Mouse (Mus musculus) cerebellum, adult 9-10 months (tissue): ENCODE measurements at regions not wholly inside any gene's neighbourhood (a gene's known extent, or its start where the extent isn't known, plus 50 kb on each side); places are given as distances from the start of the nearest gene placed in this dataset.

Experiments
- DNase-seq: peaks from one replicate; pipeline ENCODE4 v3.0.0; 2022

GRCm38 (mm10) chr4:29135685-29136385, 322.9 kb downstream of the Epha7 start:
- DNase-seq: no peak

- DNase-seq: no peak
Observed at GRCm38 (mm10) chr4:29138771-29139301, 325.9 kb downstream of the Epha7 start.

GRCm38 (mm10) chr4:29143415-29143814, 330.5 kb downstream of the Epha7 start:
- no peak for DNase-seq

- DNase-seq: no peak
Observed at GRCm38 (mm10) chr4:29145242-29145641, 332.3 kb downstream of the Epha7 start.

GRCm38 (mm10) chr4:29152134-29152867, 339.4 kb downstream of the Epha7 start:
- no peak for DNase-seq

- DNase-seq: no peak
Observed at GRCm38 (mm10) chr4:29182494-29182893, 369.6 kb downstream of the Epha7 start.

- DNase-seq: no peak
Observed at GRCm38 (mm10) chr4:29183411-29183810, 370.5 kb downstream of the Epha7 start.

GRCm38 (mm10) chr4:29183818-29184217, 370.9 kb downstream of the Epha7 start:
- DNase-seq: no peak

GRCm38 (mm10) chr4:29200976-29201375, 388.0 kb downstream of the Epha7 start:
- no peak for DNase-seq
